Mouse (Mus musculus): Measurements from ENCODE around the gene Pitpnc1. TPM values are rescaled to one million over a fixed set of nuclear protein-coding genes. Genes with fewer than 3 reads are reported as not detected.

The Pitpnc1 gene
- polyA plus RNA-seq, 1 experiment from 2014 or later: 16.2 TPM

DNA sequence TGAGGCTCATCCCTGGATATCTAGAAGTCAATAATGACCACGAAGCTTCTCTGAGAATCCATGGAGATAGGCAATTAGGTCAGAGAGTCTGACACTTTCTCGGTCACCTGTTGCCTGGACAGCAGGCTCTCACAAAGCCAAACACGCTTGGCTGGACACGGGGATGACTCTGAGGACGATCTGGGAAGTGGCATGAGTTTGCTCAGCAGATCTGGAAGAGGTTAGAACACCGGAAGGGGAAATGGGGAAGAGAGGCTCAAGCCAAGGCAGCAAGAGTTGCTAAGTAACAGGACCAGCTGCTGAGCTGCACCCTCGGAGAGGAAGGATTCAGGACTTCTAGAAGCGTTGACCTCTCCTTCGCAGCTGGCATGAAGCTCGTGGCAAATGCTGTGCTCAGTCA is 143.2 kb downstream of the Pitpnc1 start:
- Histone ChIP-seq H3K4me2 (no peak overlapping the region), H3K27ac (ENCODE audit: low read depth) (no peak overlapping the region), H3K4me1 (ENCODE audit: insufficient read depth) (no peaks in the 10 kb centered on the region), H3K27me3 (ENCODE audit: insufficient read depth, low read length) (no peaks in the 10 kb centered on the region), H3K4me3 (ENCODE audit: low read depth, low read length) (no peak overlapping the region), H3K36me3 (ENCODE audit: insufficient read depth) (no peaks in the 10 kb centered on the region), H3K9me3 (ENCODE audit: low read depth, low read length) (no peaks in the 10 kb centered on the region), H3K9ac (no peak overlapping the region)
- WGBS: 68% methylated on average over 10 of the region's 10 CpGs
- ATAC-seq (ENCODE audit: insufficient read depth) (no peak), DNase-seq (no peak)
- TF ChIP-seq CTCF (IDR thresholded peaks at IDR 0.05; ENCODE audit: low read depth): no peak

DNA sequence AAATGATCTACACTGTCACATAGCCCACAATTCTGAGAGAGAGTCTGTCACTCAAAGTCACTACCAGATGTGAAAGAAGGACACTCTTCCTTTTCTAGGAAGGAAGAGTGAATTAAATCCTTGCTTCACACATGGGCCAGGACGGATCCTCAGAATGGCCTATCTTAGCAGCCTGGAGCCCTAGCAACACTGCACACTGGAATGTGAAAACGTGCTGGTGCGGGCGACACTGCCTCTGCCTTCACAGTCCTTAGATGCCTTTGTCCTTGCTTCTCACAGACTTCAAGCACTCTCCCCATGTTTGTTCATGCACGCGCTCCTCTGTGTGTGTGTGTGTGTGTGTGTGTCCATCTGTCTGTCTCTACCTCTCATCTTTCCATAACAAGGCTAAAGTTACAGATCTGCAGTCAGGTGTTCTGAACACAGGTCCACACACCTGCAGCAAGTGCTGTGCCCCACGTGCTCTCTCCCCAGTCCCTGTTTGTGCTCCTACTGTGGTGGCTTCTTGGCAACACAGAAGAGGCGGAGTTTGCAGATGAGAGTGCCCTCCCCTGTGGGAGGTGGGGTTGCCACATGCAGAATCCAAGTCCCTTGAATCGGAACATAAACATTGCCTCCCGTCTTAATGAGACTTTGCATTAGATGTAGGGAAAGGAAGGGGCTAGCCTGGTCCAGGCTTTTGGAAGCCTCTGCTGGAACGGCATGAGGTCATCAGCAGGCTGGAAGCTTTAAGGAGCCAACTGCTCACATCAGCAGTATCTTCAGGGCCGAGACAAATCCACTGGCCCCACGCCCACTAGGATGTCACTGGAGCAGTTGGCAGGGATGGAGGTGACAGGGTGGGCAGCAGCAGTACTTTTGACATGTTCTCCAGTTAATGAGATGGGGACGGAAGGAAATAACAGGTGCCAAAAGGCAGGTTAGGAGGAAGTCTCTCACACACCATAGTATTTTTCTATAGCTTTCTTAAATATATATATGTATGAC is 144.5 kb downstream of the Pitpnc1 start:
- TF ChIP-seq CTCF (IDR thresholded peaks at IDR 0.05; ENCODE audit: low read depth): no peak
- no peak overlapping the region for H3K9ac ChIP-seq

DNA sequence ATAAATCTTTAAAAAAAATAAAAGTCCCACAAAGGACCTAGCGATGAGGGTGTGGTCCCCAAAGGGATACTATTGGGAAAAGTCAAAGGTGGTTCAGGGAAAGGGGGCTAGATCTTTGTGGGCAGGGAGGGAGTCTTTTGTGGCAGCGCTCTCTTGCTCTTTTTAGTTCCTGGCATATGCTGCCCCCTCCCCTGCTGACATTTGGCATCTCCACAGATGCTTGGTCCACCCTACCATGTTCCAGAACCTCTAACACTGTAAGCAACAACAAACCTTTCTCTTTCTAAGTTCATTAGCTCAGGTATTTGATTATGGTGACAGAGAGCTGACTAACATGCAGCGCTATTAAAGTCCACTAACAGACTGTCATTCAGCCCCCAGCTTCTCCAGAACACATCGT is 145.3 kb downstream of the Pitpnc1 start:
- Histone ChIP-seq H3K4me3 (ENCODE audit: low read depth, low read length) (no peak overlapping the region), H3K27me3 (ENCODE audit: insufficient read depth, low read length) (no peaks in the 10 kb centered on the region), H3K27ac (ENCODE audit: low read depth) (no peak overlapping the region), H3K9ac (no peak overlapping the region), H3K4me2 (no peak overlapping the region), H3K36me3 (ENCODE audit: insufficient read depth) (no peaks in the 10 kb centered on the region), H3K9me3 (ENCODE audit: low read depth, low read length) (no peaks in the 10 kb centered on the region), H3K4me1 (ENCODE audit: insufficient read depth) (no peaks in the 10 kb centered on the region)
- TF ChIP-seq CTCF (IDR thresholded peaks at IDR 0.05; ENCODE audit: low read depth): no peak
- WGBS: 85% methylated on average over 4 of the region's 4 CpGs
- DNase-seq: no peak
- ATAC-seq (ENCODE audit: insufficient read depth): no peak

More for the DNA sequence above, 144.5 kb downstream of the Pitpnc1 start:
- Histone ChIP-seq H3K4me1 (ENCODE audit: insufficient read depth) (no peaks in the 10 kb centered on the region), H3K27ac (ENCODE audit: low read depth) (no peak overlapping the region), H3K9me3 (ENCODE audit: low read depth, low read length) (no peaks in the 10 kb centered on the region), H3K36me3 (ENCODE audit: insufficient read depth) (no peaks in the 10 kb centered on the region), H3K27me3 (ENCODE audit: insufficient read depth, low read length) (no peaks in the 10 kb centered on the region), H3K4me2 (no peak overlapping the region), H3K4me3 (ENCODE audit: low read depth, low read length) (no peak overlapping the region)
- 45% methylated on average over 14 of the region's 14 CpGs for WGBS
- DNase-seq: no peak
- peak; percentile 31; the same call in 1 of the 2 replicates for ATAC-seq (ENCODE audit: insufficient read depth)

DNA sequence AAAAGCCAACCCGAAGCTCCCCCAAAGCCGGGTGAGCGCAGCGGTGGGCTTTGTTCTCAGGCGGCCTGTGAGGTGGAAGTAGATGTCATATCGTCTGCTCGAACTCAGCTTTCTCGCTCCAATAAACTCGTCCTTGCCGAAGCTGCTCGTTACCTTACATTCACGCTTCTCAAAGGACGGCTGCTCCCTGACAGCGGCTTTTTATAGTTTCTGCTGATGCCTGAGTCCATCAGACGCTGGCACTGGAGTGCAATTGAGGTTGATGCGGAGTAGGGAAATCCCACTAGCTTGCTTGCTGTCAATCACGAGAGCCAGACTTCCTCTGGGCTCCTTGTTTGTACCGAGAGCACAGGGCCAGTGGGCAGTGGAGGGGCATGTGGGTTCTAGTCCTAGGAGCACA is 147.3 kb downstream of the Pitpnc1 start:
- H3K27ac ChIP-seq (ENCODE audit: low read depth): no peak overlapping the region

GRCm38 (mm10) chr11:107322226-107322625 is 148.3 kb downstream of the Pitpnc1 start:
- Histone ChIP-seq H3K27me3 (ENCODE audit: insufficient read depth, low read length) (no peaks in the 10 kb centered on the region), H3K4me2 (no peak overlapping the region), H3K9ac (no peak overlapping the region), H3K9me3 (ENCODE audit: low read depth, low read length) (no peaks in the 10 kb centered on the region), H3K36me3 (ENCODE audit: insufficient read depth) (no peaks in the 10 kb centered on the region), H3K27ac (ENCODE audit: low read depth) (no peak overlapping the region), H3K4me1 (ENCODE audit: insufficient read depth) (no peaks in the 10 kb centered on the region), H3K4me3 (ENCODE audit: low read depth, low read length) (no peak overlapping the region)
- TF ChIP-seq CTCF (IDR thresholded peaks at IDR 0.05; ENCODE audit: low read depth): no peak
- WGBS: 92% methylated on average over 13 of the region's 13 CpGs
- DNase-seq (no peak), ATAC-seq (ENCODE audit: insufficient read depth) (no peak)

More for the DNA sequence above, 147.3 kb downstream of the Pitpnc1 start:
- DNase-seq: no peak
- H3K9me3 ChIP-seq (ENCODE audit: low read depth, low read length): no peaks in the 10 kb centered on the region
- no peaks in the 10 kb centered on the region for H3K4me1 ChIP-seq (ENCODE audit: insufficient read depth)
- H3K4me2 ChIP-seq: no peak overlapping the region
- ATAC-seq (ENCODE audit: insufficient read depth): no peak
- H3K27me3 ChIP-seq (ENCODE audit: insufficient read depth, low read length): no peaks in the 10 kb centered on the region
- no peak for TF ChIP-seq CTCF (IDR thresholded peaks at IDR 0.05; ENCODE audit: low read depth)
- no peaks in the 10 kb centered on the region for H3K36me3 ChIP-seq (ENCODE audit: insufficient read depth)
- WGBS: 84% methylated on average over 18 of the region's 18 CpGs
- no peak overlapping the region for H3K9ac ChIP-seq
- no peak overlapping the region for H3K4me3 ChIP-seq (ENCODE audit: low read depth, low read length)

DNA sequence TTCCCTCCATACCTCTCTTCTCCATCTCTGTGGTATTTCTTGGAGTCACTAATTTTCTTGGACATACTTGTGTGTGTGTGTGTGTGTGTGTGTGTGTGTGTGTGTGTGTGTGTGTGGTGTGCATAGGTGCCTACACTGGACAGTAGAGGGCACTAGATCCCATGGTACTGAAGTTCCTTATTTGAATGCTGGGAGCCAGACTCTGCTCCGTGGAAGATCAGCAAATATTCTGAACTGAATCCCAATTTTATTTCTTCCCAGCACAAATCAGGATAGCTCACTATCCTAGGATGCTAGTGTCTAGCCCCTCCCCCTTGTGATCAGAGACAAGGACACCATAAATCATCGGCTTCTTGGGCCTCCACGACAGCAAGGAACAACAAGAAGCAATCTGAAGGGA is 148.7 kb downstream of the Pitpnc1 start:
- H3K4me2 ChIP-seq: no peak overlapping the region
- no peaks in the 10 kb centered on the region for H3K27me3 ChIP-seq (ENCODE audit: insufficient read depth, low read length)
- WGBS: 84% methylated on average over 3 of the region's 3 CpGs
- no peaks in the 10 kb centered on the region for H3K36me3 ChIP-seq (ENCODE audit: insufficient read depth)
- no peak overlapping the region for H3K9ac ChIP-seq
- H3K4me1 ChIP-seq (ENCODE audit: insufficient read depth): no peaks in the 10 kb centered on the region
- no peak overlapping the region for H3K4me3 ChIP-seq (ENCODE audit: low read depth, low read length)
- DNase-seq: no peak
- no peak for TF ChIP-seq CTCF (IDR thresholded peaks at IDR 0.05; ENCODE audit: low read depth)
- ATAC-seq (ENCODE audit: insufficient read depth): no peak
- H3K9me3 ChIP-seq (ENCODE audit: low read depth, low read length): no peaks in the 10 kb centered on the region
- no peak overlapping the region for H3K27ac ChIP-seq (ENCODE audit: low read depth)

- Histone ChIP-seq H3K27ac (ENCODE audit: low read depth) (no peak overlapping the region), H3K36me3 (ENCODE audit: insufficient read depth) (no peaks in the 10 kb centered on the region), H3K9me3 (ENCODE audit: low read depth, low read length) (no peaks in the 10 kb centered on the region), H3K27me3 (ENCODE audit: insufficient read depth, low read length) (no peaks in the 10 kb centered on the region), H3K4me1 (ENCODE audit: insufficient read depth) (no peaks in the 10 kb centered on the region), H3K4me2 (no peak overlapping the region), H3K4me3 (ENCODE audit: low read depth, low read length) (no peak overlapping the region), H3K9ac (no peak overlapping the region)
- no peak for DNase-seq
- no peak for TF ChIP-seq CTCF (IDR thresholded peaks at IDR 0.05; ENCODE audit: low read depth)
- WGBS: 43% methylated on average over 10 of the region's 10 CpGs
- no peak for ATAC-seq (ENCODE audit: insufficient read depth)
Observed at GRCm38 (mm10) chr11:107319861-107320260, 150.6 kb downstream of the Pitpnc1 start.

Measured in lung, embryonic 14.5 days (tissue).